Mouse (Mus musculus) small intestine, adult 2 months (tissue): ENCODE results near the gene Uchl3.

ENCODE experiments used
- CTCF ChIP-seq: fragments of 200-500 bp; IDR thresholded peaks from 2 replicates; pipeline ENCODE4 v1.5.1; 2012; ENCODE audit warnings: low read depth, mild to moderate bottlenecking, control low read depth, inconsistent platforms, low read length, moderate library complexity, mixed read lengths; ENCODE audit not compliant: insufficient replicate concordance, insufficient read length; ENCODE audit errors: extremely low read depth
- POLR2A ChIP-seq: fragments of 200-500 bp; IDR thresholded peaks from 2 replicates; pipeline ENCODE4 v1.6.1; 2012; ENCODE audit warnings: low read depth, mild to moderate bottlenecking, control low read depth, inconsistent platforms, low read length, moderate library complexity

GRCm38 (mm10) chr14:101607631-101608518 is 45.9 kb upstream of the Uchl3 start:
- TF ChIP-seq POLR2A (no peak), CTCF (no peak)
